In genomic region chr15:99796735-99797134, GRCm38 (mm10) we compare ENCODE assay signal across 16 mouse cellular contexts. TPM values are rescaled to one million over a fixed set of nuclear protein-coding genes. Genes with fewer than 3 reads are reported as not detected.
A peak's percentile ranks its signal among the peaks of the same experiment; 100 is the strongest.
DNase-seq lines count a peak whose midpoint lies in the region; ATAC-seq and TF ChIP-seq lines count a peak whose summit lies in the region.
"Had no signal": no experiment of that assay in that cellular context is flagged by ENCODE, and none has a peak within 500 bp of the region (broad histone marks: within the 10 kb centered on the region; RNA-seq: fewer than 3 reads in every experiment).

No protein-coding gene starts in this region.

- no peak overlapping the region for H3K4me2 ChIP-seq in hindbrain, embryonic 15.5 days
- no peak overlapping the region for H3K4me2 ChIP-seq in hindbrain, embryonic 11.5 days (replicated peaks; ENCODE audit: low read depth, low read length)
- no peak overlapping the region for H3K4me2 ChIP-seq in midbrain, embryonic 16.5 days (ENCODE audit: low read length)
- H3K4me2 ChIP-seq in midbrain, embryonic 13.5 days (replicated peaks): no peak overlapping the region
- no peak overlapping the region for H3K4me2 ChIP-seq in forebrain, postnatal 0 days (ENCODE audit: low read depth)
- peak overlapping the region; percentile 25; the same call in 1 of the 2 replicates for H3K4me2 ChIP-seq in neural tube, embryonic 15.5 days
- H3K4me2 ChIP-seq in liver, embryonic 11.5 days: no peak overlapping the region

- no peak for DNase-seq in hindbrain, embryonic 11.5 days (ENCODE audit: low spot score)
- no peak for DNase-seq in forebrain, postnatal 0 days
- no peak for DNase-seq in liver, embryonic 11.5 days (ENCODE audit: low spot score)
- DNase-seq in urinary bladder, adult 18-20 months (ENCODE audit: low spot score in 2 of 2): no peak
- DNase-seq: cerebellum, adult 9-11 months; gastrocnemius, postnatal 36 days; right cerebral cortex, postnatal 25 days had no signal

- peaks cover 13% of the 10 kb centered on the region; the same call in 1 of the 2 replicates for H3K4me1 ChIP-seq in hindbrain, embryonic 15.5 days (replicated peaks)
- no peaks in the 10 kb centered on the region for H3K4me1 ChIP-seq in hindbrain, embryonic 11.5 days (replicated peaks; ENCODE audit: control insufficient read depth, insufficient read depth, low read length)
- 0 out of 2 replicates have a peak, but pooled peaks cover 4% of the 10 kb centered on the region for H3K4me1 ChIP-seq in midbrain, embryonic 16.5 days (ENCODE audit: control insufficient read depth, insufficient read depth, low read length)
- peaks cover 3% of the 10 kb centered on the region; the same call in 1 of the 2 replicates for H3K4me1 ChIP-seq in midbrain, embryonic 13.5 days (replicated peaks)
- no peaks in the 10 kb centered on the region for H3K4me1 ChIP-seq in forebrain, postnatal 0 days (ENCODE audit: insufficient read depth)
- H3K4me1 ChIP-seq in neural tube, embryonic 15.5 days: peaks cover 32% of the 10 kb centered on the region
- no peaks in the 10 kb centered on the region for H3K4me1 ChIP-seq in liver, embryonic 11.5 days (replicated peaks; ENCODE audit: control insufficient read depth, insufficient read depth, low read length)

- H3K9me3 ChIP-seq in hindbrain, embryonic 15.5 days: no peaks in the 10 kb centered on the region
- H3K9me3 ChIP-seq in hindbrain, embryonic 11.5 days (ENCODE audit: control insufficient read depth, low read length): no peaks in the 10 kb centered on the region
- no peaks in the 10 kb centered on the region for H3K9me3 ChIP-seq in midbrain, embryonic 16.5 days (replicated peaks; ENCODE audit: control insufficient read depth, low read length, poor library complexity, severe bottlenecking)
- H3K9me3 ChIP-seq in midbrain, embryonic 13.5 days: no peaks in the 10 kb centered on the region
- no peaks in the 10 kb centered on the region for H3K9me3 ChIP-seq in forebrain, postnatal 0 days (ENCODE audit: low read length)
- no peaks in the 10 kb centered on the region for H3K9me3 ChIP-seq in neural tube, embryonic 15.5 days (replicated peaks)
- H3K9me3 ChIP-seq in liver, embryonic 11.5 days (ENCODE audit: control insufficient read depth, low read length): no peaks in the 10 kb centered on the region

- peak; percentile 68; the same call in 1 of the 2 replicates for ATAC-seq in hindbrain, embryonic 15.5 days (ENCODE audit: low FRiP score, low read depth)
- ATAC-seq in hindbrain, embryonic 11.5 days (ENCODE audit: low FRiP score): no peak
- no peak for ATAC-seq in midbrain, embryonic 16.5 days
- ATAC-seq in midbrain, embryonic 13.5 days: no peak
- ATAC-seq in forebrain, postnatal 0 days: peak; percentile 48; the same call in 1 of the 2 replicates
- ATAC-seq in neural tube, embryonic 15.5 days (ENCODE audit: low FRiP score): peak; percentile 85
- no peak for ATAC-seq in liver, embryonic 11.5 days (replicated peaks; ENCODE audit: low FRiP score)
- ATAC-seq: activated CD4-positive, CD25-positive, alpha-beta regulatory T cell, adult 4 months; inflammation-experienced regulatory T-cells, adult 6 months; Patski had no signal

- no peak overlapping the region for H3K4me3 ChIP-seq in hindbrain, embryonic 15.5 days
- no peak overlapping the region for H3K4me3 ChIP-seq in hindbrain, embryonic 11.5 days (ENCODE audit: low read depth, low read length)
- H3K4me3 ChIP-seq in midbrain, embryonic 16.5 days (ENCODE audit: low read depth, low read length): no peak overlapping the region
- H3K4me3 ChIP-seq in midbrain, embryonic 13.5 days (replicated peaks): no peak overlapping the region
- H3K4me3 ChIP-seq in forebrain, postnatal 0 days (ENCODE audit: low read depth, low read length): no peak overlapping the region
- no peak overlapping the region for H3K4me3 ChIP-seq in neural tube, embryonic 15.5 days (replicated peaks)
- no peak overlapping the region for H3K4me3 ChIP-seq in liver, embryonic 11.5 days (ENCODE audit: low read depth, low read length)
- H3K4me3 ChIP-seq: left cerebral cortex, adult 2 months; megakaryocyte, embryonic 14.5 days had no signal

- peaks cover 5% of the 10 kb centered on the region for H3K36me3 ChIP-seq in hindbrain, embryonic 15.5 days
- no peaks in the 10 kb centered on the region for H3K36me3 ChIP-seq in hindbrain, embryonic 11.5 days (ENCODE audit: control insufficient read depth, insufficient read depth, low read length)
- no peaks in the 10 kb centered on the region for H3K36me3 ChIP-seq in midbrain, embryonic 16.5 days (ENCODE audit: control insufficient read depth, insufficient read depth, low read length)
- peaks cover 6% of the 10 kb centered on the region for H3K36me3 ChIP-seq in midbrain, embryonic 13.5 days
- H3K36me3 ChIP-seq in forebrain, postnatal 0 days (ENCODE audit: insufficient read depth): no peaks in the 10 kb centered on the region; the same call in 1 of the 2 replicates
- peaks cover 23% of the 10 kb centered on the region; the same call in 1 of the 2 replicates for H3K36me3 ChIP-seq in neural tube, embryonic 15.5 days
- peaks cover 19% of the 10 kb centered on the region; the same call in 1 of the 2 replicates for H3K36me3 ChIP-seq in liver, embryonic 11.5 days (ENCODE audit: control insufficient read depth, insufficient read depth, low read length)

- peak overlapping the region; percentile 59 for H3K27ac ChIP-seq in hindbrain, embryonic 15.5 days (replicated peaks)
- H3K27ac ChIP-seq in hindbrain, embryonic 11.5 days (ENCODE audit: low read depth, low read length): no peak overlapping the region
- H3K27ac ChIP-seq in midbrain, embryonic 16.5 days (ENCODE audit: low read length): peak overlapping the region; percentile 7; the same call in 1 of the 2 replicates
- no peak overlapping the region for H3K27ac ChIP-seq in midbrain, embryonic 13.5 days
- peak overlapping the region; percentile 50; the same call in 1 of the 2 replicates for H3K27ac ChIP-seq in forebrain, postnatal 0 days (ENCODE audit: low read depth, low read length)
- H3K27ac ChIP-seq in neural tube, embryonic 15.5 days (replicated peaks): peak overlapping the region; percentile 77
- H3K27ac ChIP-seq in liver, embryonic 11.5 days (ENCODE audit: low read depth, low read length): no peak overlapping the region
- H3K27ac ChIP-seq: left cerebral cortex, adult 2 months had no signal

- 55% methylated on average over 9 of the region's 9 CpGs for WGBS in hindbrain, embryonic 15.5 days
- 83% methylated on average over 9 of the region's 9 CpGs for WGBS in hindbrain, embryonic 11.5 days
- 51% methylated on average over 9 of the region's 9 CpGs for WGBS in midbrain, embryonic 16.5 days
- 67% methylated on average over 9 of the region's 9 CpGs for WGBS in midbrain, embryonic 13.5 days
- WGBS in forebrain, postnatal 0 days: 40% methylated on average over 9 of the region's 9 CpGs
- 27% methylated on average over 9 of the region's 9 CpGs for WGBS in neural tube, embryonic 15.5 days
- WGBS in liver, embryonic 11.5 days: 90% methylated on average over 9 of the region's 9 CpGs

- no peak for TF ChIP-seq CTCF in forebrain, postnatal 0 days (IDR thresholded peaks at IDR 0.05; ENCODE audit: low read depth)

- no peak overlapping the region for H3K9ac ChIP-seq in hindbrain, embryonic 15.5 days
- H3K9ac ChIP-seq in hindbrain, embryonic 11.5 days (ENCODE audit: low read depth, low read length): no peak overlapping the region
- H3K9ac ChIP-seq in midbrain, embryonic 16.5 days (ENCODE audit: low read depth, low read length): no peak overlapping the region
- no peak overlapping the region for H3K9ac ChIP-seq in midbrain, embryonic 13.5 days (replicated peaks)
- no peak overlapping the region for H3K9ac ChIP-seq in forebrain, postnatal 0 days
- H3K9ac ChIP-seq in neural tube, embryonic 15.5 days (replicated peaks): no peak overlapping the region
- no peak overlapping the region for H3K9ac ChIP-seq in liver, embryonic 11.5 days (ENCODE audit: low read depth, low read length)

- H3K27me3 ChIP-seq in hindbrain, embryonic 15.5 days: no peaks in the 10 kb centered on the region
- no peaks in the 10 kb centered on the region for H3K27me3 ChIP-seq in hindbrain, embryonic 11.5 days (ENCODE audit: control insufficient read depth, insufficient read depth, low read length)
- H3K27me3 ChIP-seq in midbrain, embryonic 16.5 days (ENCODE audit: control insufficient read depth, insufficient read depth, low read depth, low read length): no peaks in the 10 kb centered on the region
- H3K27me3 ChIP-seq in midbrain, embryonic 13.5 days: no peaks in the 10 kb centered on the region
- H3K27me3 ChIP-seq in forebrain, postnatal 0 days (ENCODE audit: insufficient read depth, low read length): no peaks in the 10 kb centered on the region
- H3K27me3 ChIP-seq in neural tube, embryonic 15.5 days (replicated peaks): no peaks in the 10 kb centered on the region
- H3K27me3 ChIP-seq in liver, embryonic 11.5 days (replicated peaks; ENCODE audit: control insufficient read depth, insufficient read depth, low read length): no peaks in the 10 kb centered on the region
- H3K27me3 ChIP-seq: Patski had no signal

RNA-seq across cellular contexts. Expression of gene Cers5, which starts 24.1 kb away (rescaled TPM):
- 85.8 and 89.9 TPM in 2 replicates for polyA plus RNA-seq in hindbrain, embryonic 15.5 days (2015; fragmentation: Nextera tagmentation; extraction: Ambion mirVana)
- polyA plus RNA-seq in hindbrain, embryonic 11.5 days (2014; fragmentation: Nextera tagmentation; extraction: Ambion mirVana): 61.6 and 66.6 TPM in 2 replicates
- 79.7 and 83.8 TPM in 2 replicates for polyA plus RNA-seq in midbrain, embryonic 16.5 days (2015; fragmentation: Nextera tagmentation; extraction: Ambion mirVana)
- polyA plus RNA-seq in midbrain, embryonic 13.5 days (2015; fragmentation: Nextera tagmentation; extraction: Ambion mirVana): 58.4 and 61.1 TPM in 2 replicates
- 95.7 and 99.2 TPM in 2 replicates for total RNA-seq in forebrain, postnatal 0 days (2014; rRNA removed)
- 69.5 and 76.8 TPM in 2 replicates for polyA plus RNA-seq in forebrain, postnatal 0 days (2015; fragmentation: Nextera tagmentation; extraction: Ambion mirVana)
- polyA plus RNA-seq in neural tube, embryonic 15.5 days (2015; fragmentation: Nextera tagmentation; extraction: Ambion mirVana): 82.2 and 92.1 TPM in 2 replicates
- polyA plus RNA-seq in liver, embryonic 11.5 days (2014; fragmentation: Nextera tagmentation; extraction: Ambion mirVana): 32.3 and 34.7 TPM in 2 replicates

Comparison
In these comparisons a context has a peak if more than half of its experiments do, and no peak if none do; other contexts are left out.
1. ATAC-seq: peak in hindbrain, embryonic 15.5 days (single experiment), forebrain, postnatal 0 days (single experiment) and neural tube, embryonic 15.5 days (single experiment); none in hindbrain, embryonic 11.5 days (single experiment), midbrain, embryonic 16.5 days (single experiment), midbrain, embryonic 13.5 days (single experiment) and liver, embryonic 11.5 days (single experiment).
2. H3K27ac ChIP-seq: peak in hindbrain, embryonic 15.5 days (single experiment), midbrain, embryonic 16.5 days (single experiment), forebrain, postnatal 0 days (single experiment) and neural tube, embryonic 15.5 days (single experiment); none in hindbrain, embryonic 11.5 days (single experiment), midbrain, embryonic 13.5 days (single experiment) and liver, embryonic 11.5 days (single experiment).